Mouse (Mus musculus): ENCODE data around the gene Epha6. TPM values are rescaled to one million over a fixed set of nuclear protein-coding genes. Genes with fewer than 3 reads are reported as not detected.

Gene Epha6
- polyA plus RNA-seq, 1 experiment from 2014 or later, result 0.35 TPM

DNA sequence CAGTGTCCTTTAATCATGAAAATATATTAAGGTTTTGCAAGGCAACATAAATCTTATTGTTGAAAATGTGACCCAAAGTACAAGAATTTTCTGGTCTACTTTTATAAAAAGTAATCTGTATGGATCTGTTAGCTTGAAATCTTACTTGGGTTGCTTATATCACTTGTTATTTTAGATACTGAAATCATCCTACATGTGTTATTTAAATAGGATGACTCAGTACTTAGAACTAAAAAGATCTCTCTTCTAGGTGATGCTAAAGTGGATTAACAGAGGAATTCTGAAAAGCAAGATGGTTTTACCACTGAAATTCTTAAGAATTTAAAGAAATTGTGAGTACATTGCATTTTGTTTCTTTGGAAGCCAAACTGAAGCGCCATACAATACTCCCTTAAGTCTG is 561.5 kb downstream of the Epha6 start:
- 91% methylated on average over 1 of the region's 1 CpGs for WGBS
- no peak overlapping the region for H3K4me3 ChIP-seq
- H3K27me3 ChIP-seq (ENCODE audit: low read depth, poor library complexity, severe bottlenecking), result no peaks in the 10 kb centered on the region
- no peaks in the 10 kb centered on the region for H3K9me3 ChIP-seq (replicated peaks)
- no peaks in the 10 kb centered on the region for H3K4me1 ChIP-seq
- no peaks in the 10 kb centered on the region for H3K36me3 ChIP-seq
- no peak for DNase-seq (ENCODE audit: low spot score)
- no peak overlapping the region for H3K27ac ChIP-seq (replicated peaks)

DNA sequence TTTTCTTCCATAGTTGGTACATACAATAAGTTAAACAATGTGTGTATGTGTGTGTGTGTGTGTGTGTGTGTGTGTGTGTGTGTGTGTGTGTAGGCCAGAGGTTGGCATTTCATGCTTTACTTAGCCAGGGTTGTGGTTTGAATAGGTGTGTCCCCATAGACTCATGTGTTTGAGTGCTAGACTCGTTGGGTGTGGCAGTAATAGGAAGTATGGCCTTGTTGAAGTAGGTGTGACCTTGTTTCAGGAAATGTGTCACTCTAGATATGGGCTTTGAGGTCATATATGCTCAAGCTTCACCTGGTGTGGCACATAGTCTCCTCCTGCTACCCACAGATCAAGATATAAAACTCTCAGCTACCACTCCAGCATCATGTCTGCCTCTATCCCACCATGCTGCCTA is 577.0 kb downstream of the Epha6 start:
- no peak overlapping the region for H3K27ac ChIP-seq (replicated peaks)
- no peak for DNase-seq (ENCODE audit: low spot score)
- H3K4me3 ChIP-seq, result no peak overlapping the region
- H3K27me3 ChIP-seq (ENCODE audit: low read depth, poor library complexity, severe bottlenecking), result no peaks in the 10 kb centered on the region
- no peaks in the 10 kb centered on the region for H3K4me1 ChIP-seq
- H3K9me3 ChIP-seq (replicated peaks), result no peaks in the 10 kb centered on the region
- WGBS, result 93% methylated on average over 1 of the region's 1 CpGs
- H3K36me3 ChIP-seq, result no peaks in the 10 kb centered on the region

DNA sequence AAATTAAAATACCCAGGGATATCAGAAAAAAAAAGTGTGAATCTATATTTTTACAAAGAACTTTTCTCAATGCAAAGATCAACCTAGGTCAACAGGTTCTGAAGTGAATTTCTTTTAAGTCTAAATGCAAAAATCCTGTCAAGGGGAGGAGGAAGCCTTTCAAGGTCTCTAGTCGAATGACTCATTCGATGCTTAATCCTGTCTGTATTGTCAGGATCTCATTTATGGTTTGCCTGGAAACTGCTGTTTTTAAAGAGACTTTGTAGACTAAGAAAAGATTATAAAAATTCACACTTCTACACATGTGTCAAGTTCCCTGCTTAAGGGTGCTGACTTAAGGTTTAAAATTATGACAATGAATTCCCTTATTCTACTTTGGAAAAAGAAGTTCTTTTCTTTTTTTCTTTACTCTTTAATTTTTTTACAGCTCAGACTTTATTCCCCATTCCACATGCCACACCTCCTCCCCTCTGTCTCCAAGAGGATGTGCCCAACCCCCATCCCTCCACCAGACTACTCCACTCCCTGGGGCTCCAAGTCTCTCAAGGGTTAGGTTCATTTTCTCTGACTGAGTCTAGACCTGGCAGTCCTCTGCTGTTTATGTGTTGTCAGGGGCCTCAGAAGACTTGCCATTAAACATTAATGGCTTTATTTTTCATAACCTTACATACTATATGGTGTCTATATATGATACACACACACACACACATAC is 598.3 kb downstream of the Epha6 start:
- no peak for DNase-seq (ENCODE audit: low spot score)
- Histone ChIP-seq H3K4me1 (no peaks in the 10 kb centered on the region; the same call in 1 of the 2 replicates), H3K27me3 (ENCODE audit: low read depth, poor library complexity, severe bottlenecking) (no peaks in the 10 kb centered on the region), H3K9me3 (replicated peaks) (no peaks in the 10 kb centered on the region), H3K27ac (replicated peaks) (no peak overlapping the region), H3K36me3 (no peaks in the 10 kb centered on the region), H3K4me3 (no peak overlapping the region)
- WGBS, result 66% methylated on average over 2 of the region's 2 CpGs

DNA sequence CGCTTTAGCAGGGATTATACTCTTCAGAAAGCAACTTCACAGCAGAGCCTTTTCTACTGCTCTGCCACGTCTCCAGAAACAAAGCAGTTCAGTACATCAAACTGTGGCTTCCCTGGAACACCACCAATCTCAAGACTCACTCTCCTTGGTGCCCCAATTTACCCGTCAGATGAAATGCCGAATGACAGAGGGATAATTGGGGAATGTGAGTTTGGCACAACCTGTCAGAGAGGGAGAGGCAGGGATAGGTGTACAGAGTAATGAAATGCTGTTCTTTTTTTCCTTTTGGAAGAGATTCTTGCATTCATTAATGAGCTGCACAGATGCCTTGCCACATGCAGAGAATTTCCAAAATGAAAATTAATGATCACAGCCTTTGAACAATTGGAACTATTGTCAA is 635.5 kb downstream of the Epha6 start:
- Histone ChIP-seq H3K36me3 (no peaks in the 10 kb centered on the region), H3K27me3 (ENCODE audit: low read depth, poor library complexity, severe bottlenecking) (no peaks in the 10 kb centered on the region), H3K4me3 (no peak overlapping the region), H3K27ac (replicated peaks) (no peak overlapping the region), H3K9me3 (replicated peaks) (no peaks in the 10 kb centered on the region), H3K4me1 (peaks cover 4% of the 10 kb centered on the region; the same call in 1 of the 2 replicates)
- 55% methylated on average over 4 of the region's 4 CpGs for WGBS
- DNase-seq (ENCODE audit: low spot score), result no peak

DNA sequence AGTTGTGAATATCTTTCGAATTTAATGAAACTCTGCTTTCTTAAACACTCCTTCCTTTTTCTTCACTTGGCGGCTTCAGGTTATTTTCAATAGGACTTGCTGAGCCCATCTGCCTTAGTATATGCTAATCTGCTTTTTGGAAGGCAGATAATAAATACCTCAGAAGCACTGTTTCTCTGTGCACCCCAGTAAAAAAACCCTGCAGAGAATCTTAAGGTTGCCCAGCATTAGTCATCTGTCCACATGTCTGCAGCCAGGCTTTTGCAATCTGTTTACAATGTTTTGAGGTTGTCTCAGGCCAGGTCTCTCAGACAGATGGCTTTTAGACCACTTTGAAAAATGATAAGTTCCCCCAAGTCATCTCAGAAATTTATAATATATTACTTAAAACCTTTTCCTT is 649.6 kb downstream of the Epha6 start:
- Histone ChIP-seq H3K4me1 (no peaks in the 10 kb centered on the region), H3K4me3 (no peak overlapping the region), H3K27ac (replicated peaks) (no peak overlapping the region), H3K36me3 (no peaks in the 10 kb centered on the region), H3K9me3 (replicated peaks) (no peaks in the 10 kb centered on the region; the same call in 1 of the 2 replicates), H3K27me3 (ENCODE audit: low read depth, poor library complexity, severe bottlenecking) (no peaks in the 10 kb centered on the region)
- no peak for DNase-seq (ENCODE audit: low spot score)
- 85% methylated on average over 2 of the region's 2 CpGs for WGBS

DNA sequence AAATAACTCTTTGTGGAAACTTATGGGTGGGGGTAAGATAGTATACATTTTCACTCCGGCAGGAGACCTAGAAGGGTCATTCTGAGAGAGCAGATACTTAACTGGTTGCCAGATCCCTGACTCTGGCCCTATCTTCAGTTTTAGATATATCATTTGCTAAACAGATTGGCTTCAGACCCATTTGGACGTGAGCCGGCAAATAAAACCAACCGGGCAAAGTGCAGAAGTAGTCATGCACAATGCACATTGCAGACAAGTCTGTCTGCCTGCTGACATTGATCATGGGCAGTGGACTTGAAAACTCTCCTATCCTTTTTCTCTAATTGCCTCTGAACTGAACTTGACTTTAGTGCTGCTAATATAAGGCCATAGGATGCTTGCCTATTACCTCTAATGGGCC is 681.6 kb downstream of the Epha6 start:
- Histone ChIP-seq H3K9me3 (replicated peaks) (no peaks in the 10 kb centered on the region), H3K4me1 (no peaks in the 10 kb centered on the region), H3K27me3 (ENCODE audit: low read depth, poor library complexity, severe bottlenecking) (no peaks in the 10 kb centered on the region), H3K27ac (replicated peaks) (no peak overlapping the region), H3K4me3 (no peak overlapping the region), H3K36me3 (no peaks in the 10 kb centered on the region)
- WGBS, result 91% methylated on average over 4 of the region's 4 CpGs
- DNase-seq (ENCODE audit: low spot score), result no peak

DNA sequence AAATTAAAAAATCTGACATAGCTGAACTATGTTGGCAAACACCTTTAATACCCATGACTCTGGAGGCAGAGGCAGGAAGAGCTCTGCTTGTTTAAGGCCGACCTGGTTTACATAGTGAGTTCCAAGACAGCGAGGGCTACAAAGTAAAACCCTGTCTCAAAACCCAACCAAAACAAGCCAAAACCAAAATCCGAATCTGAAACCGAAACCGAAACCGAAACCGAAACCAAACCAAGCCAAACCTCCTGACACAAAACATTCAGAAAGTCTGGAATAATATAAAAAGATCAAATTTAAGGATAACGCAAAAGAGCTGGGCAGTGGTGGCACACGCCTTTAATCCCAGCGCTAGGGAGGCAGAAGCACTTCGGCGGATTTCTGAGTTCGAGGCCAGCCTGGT is 725.3 kb downstream of the Epha6 start:
- Histone ChIP-seq H3K27me3 (ENCODE audit: low read depth, poor library complexity, severe bottlenecking) (no peaks in the 10 kb centered on the region), H3K9me3 (replicated peaks) (no peaks in the 10 kb centered on the region), H3K27ac (replicated peaks) (no peak overlapping the region), H3K36me3 (no peaks in the 10 kb centered on the region), H3K4me1 (no peaks in the 10 kb centered on the region), H3K4me3 (no peak overlapping the region)
- DNase-seq (ENCODE audit: low spot score), result no peak
- WGBS, result 94% methylated on average over 13 of the region's 13 CpGs

DNA sequence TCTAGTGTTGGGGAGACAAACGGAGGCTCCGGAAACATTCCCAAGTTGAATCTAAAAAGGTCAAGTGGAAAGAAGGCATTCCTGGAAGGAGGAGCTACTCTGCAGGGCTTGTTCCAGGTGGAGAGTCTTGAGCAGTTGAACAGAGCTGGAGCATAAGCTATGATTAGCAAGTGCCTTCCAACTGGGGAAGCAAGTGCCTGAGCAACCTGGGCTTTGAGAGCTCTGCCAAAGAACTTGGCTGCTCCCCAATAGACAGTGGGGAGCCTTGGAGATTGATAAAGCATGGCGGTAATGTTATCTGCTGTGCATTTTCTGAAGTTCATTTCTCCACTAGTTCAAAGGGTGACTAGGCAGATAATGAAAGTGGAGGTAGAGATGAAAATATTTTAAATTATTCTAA is 733.5 kb downstream of the Epha6 start:
- no peaks in the 10 kb centered on the region for H3K9me3 ChIP-seq (replicated peaks)
- no peaks in the 10 kb centered on the region for H3K36me3 ChIP-seq
- no peaks in the 10 kb centered on the region for H3K4me1 ChIP-seq
- H3K27ac ChIP-seq (replicated peaks), result no peak overlapping the region
- H3K4me3 ChIP-seq, result no peak overlapping the region
- 93% methylated on average over 3 of the region's 3 CpGs for WGBS
- H3K27me3 ChIP-seq (ENCODE audit: low read depth, poor library complexity, severe bottlenecking), result no peaks in the 10 kb centered on the region
- DNase-seq (ENCODE audit: low spot score), result no peak

DNA sequence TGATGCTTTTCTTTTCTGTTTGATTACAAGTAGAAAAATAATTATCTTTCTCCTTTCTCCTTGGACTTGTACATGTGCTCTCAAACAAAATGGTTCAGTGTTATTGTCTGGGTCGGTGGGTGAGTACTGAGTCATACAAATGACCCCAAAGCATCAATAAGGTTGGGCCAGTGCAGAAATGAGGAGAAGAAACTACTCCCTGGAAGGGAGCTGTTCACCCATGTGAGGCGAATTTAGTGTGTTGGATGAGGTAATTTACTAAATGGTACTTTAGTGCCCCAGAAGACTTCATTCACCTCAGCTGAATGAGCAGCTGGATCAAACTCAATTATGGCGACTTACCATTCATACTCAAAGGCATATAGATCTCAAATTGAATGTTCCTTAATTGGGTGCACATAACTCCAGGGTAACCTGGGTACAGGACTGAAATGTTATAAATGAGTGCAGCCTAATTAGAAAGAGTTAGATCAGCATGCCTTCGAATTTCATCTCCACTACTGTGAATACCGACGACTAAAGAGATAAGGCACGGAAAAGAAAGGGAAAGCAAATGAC is 751.1 kb downstream of the Epha6 start:
- 77% methylated on average over 7 of the region's 7 CpGs for whole genome bisulfite sequencing
- Histone ChIP-seq H3K27me3 (ENCODE audit: low read depth, poor library complexity, severe bottlenecking) (no peaks in the 10 kb centered on the region), H3K9me3 (replicated peaks) (no peaks in the 10 kb centered on the region), H3K4me3 (no peak overlapping the region), H3K27ac (replicated peaks) (no peak overlapping the region), H3K36me3 (no peaks in the 10 kb centered on the region), H3K4me1 (peaks cover 11% of the 10 kb centered on the region)
- no peak for DNase-seq (ENCODE audit: low spot score)

DNA sequence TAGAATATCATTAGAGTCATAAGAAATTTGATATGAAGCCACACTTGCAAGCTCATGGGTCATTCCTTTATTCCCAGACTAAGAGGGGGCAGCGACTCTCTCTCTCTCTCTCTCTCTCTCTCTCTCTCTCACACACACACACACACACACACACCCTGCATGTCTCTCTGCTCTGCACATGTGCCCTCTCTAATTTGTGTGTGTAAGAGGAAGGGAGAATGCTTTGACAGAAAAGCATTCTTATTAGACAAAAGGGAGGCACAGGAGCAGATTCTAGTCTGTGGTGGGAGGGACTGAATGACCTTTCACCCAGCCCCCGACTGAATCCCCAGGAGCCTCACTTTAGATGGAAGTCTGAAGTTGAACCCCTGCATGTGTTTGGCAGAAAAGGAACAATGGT is 752.6 kb downstream of the Epha6 start:
- Histone ChIP-seq H3K4me3 (no peak overlapping the region), H3K9me3 (replicated peaks) (no peaks in the 10 kb centered on the region), H3K27me3 (ENCODE audit: low read depth, poor library complexity, severe bottlenecking) (no peaks in the 10 kb centered on the region), H3K27ac (replicated peaks) (peak overlapping the region; percentile 68), H3K4me1 (peaks cover 11% of the 10 kb centered on the region), H3K36me3 (no peaks in the 10 kb centered on the region)
- DNase-seq (ENCODE audit: low spot score), result no peak
- 27% methylated on average over 2 of the region's 2 CpGs for whole genome bisulfite sequencing

DNA sequence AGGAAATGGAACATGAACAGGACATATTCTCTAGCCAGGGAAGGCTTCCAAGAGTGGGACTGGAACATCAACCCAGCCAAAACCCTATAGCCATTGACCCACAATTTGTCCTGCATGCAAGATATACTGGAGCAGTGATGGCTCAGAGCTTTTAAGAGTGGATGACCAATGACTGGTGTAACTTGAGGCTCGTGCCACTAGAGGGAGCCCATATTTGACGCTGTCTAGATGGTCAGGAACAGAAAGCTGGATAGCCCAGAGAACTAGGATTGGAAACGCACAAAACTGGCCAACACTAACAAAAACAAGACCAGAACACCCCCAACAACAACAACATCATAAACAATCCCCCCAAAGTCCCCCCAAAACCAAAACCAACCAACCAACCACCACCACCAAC is 758.8 kb downstream of the Epha6 start:
- no peak overlapping the region for H3K4me3 ChIP-seq
- no peaks in the 10 kb centered on the region for H3K4me1 ChIP-seq
- WGBS, result 16% methylated on average over 3 of the region's 3 CpGs
- no peak overlapping the region for H3K27ac ChIP-seq (replicated peaks)
- no peaks in the 10 kb centered on the region for H3K9me3 ChIP-seq (replicated peaks)
- peak; percentile 50 for DNase-seq (ENCODE audit: low spot score)
- H3K36me3 ChIP-seq, result no peaks in the 10 kb centered on the region
- no peaks in the 10 kb centered on the region for H3K27me3 ChIP-seq (ENCODE audit: low read depth, poor library complexity, severe bottlenecking)

DNA sequence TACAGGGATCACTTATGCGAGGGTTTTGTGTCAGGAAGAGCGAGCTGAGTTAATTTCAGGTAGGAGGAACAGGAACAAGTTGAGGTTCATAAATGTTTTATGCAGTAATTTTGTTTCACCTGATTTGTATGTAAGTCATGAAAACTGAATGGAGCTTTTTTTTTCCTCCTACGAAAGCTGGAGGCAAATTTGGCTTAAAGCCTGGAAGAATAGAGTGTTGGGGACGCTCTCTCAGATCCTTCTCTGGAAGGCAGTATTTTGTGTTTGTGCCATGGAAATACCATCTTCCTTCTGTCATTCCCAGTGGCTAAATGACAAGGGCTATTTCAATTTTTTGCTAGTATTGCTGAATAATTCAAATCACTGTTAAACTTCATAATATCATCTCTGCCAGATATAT is 768.6 kb downstream of the Epha6 start:
- WGBS, result 92% methylated on average over 4 of the region's 4 CpGs

DNA sequence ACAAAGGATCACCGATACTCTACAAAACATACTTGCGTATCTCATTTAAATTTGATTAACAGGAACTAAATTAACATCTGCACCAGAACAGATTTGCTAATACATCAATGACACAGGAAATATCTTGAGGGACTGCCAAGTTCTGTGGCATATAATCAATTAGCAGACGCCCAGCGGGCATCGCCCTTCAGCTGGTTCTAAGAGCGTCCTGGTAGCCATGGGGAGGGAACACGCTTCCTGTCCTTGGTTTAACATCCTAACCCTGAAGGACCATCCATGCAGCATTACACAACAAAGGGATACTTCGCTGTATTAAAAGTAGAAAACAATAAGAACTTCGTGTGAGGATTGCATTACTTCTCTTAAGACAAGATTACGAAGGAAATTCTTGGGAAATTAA is 769.0 kb downstream of the Epha6 start:
- no peaks in the 10 kb centered on the region for H3K27me3 ChIP-seq (ENCODE audit: low read depth, poor library complexity, severe bottlenecking)
- 92% methylated on average over 10 of the region's 10 CpGs for WGBS
- H3K36me3 ChIP-seq, result no peaks in the 10 kb centered on the region
- no peak for DNase-seq (ENCODE audit: low spot score)
- no peaks in the 10 kb centered on the region for H3K4me1 ChIP-seq
- H3K4me3 ChIP-seq, result no peak overlapping the region
- no peaks in the 10 kb centered on the region for H3K9me3 ChIP-seq (replicated peaks)
- no peak overlapping the region for H3K27ac ChIP-seq (replicated peaks)

More for the DNA sequence above, 768.6 kb downstream of the Epha6 start:
- no peak for DNase-seq (ENCODE audit: low spot score)
- no peaks in the 10 kb centered on the region for H3K9me3 ChIP-seq (replicated peaks)
- no peaks in the 10 kb centered on the region for H3K36me3 ChIP-seq
- no peak overlapping the region for H3K4me3 ChIP-seq
- H3K4me1 ChIP-seq, result no peaks in the 10 kb centered on the region
- H3K27me3 ChIP-seq (ENCODE audit: low read depth, poor library complexity, severe bottlenecking), result no peaks in the 10 kb centered on the region
- no peak overlapping the region for H3K27ac ChIP-seq (replicated peaks)

Data from midbrain, embryonic 10.5 days (tissue).